Mouse (Mus musculus) brain, embryonic 14.5 days (tissue): ENCODE data around the gene Cnrip1.

Experiments used
- CTCF ChIP-seq: fragments of 200-500 bp; IDR thresholded peaks from 2 replicates; pipeline ENCODE4 v1.5.1; 2012; ENCODE audit warnings: inconsistent platforms, mild to moderate bottlenecking, moderate library complexity, borderline replicate concordance; ENCODE audit not compliant: insufficient read depth, insufficient read length; ENCODE audit errors: extremely low read depth
- POLR2A ChIP-seq: fragments of 200-500 bp; IDR thresholded peaks from 2 replicates; pipeline ENCODE4 v1.6.1; 2012; ENCODE audit warnings: mild to moderate bottlenecking, inconsistent platforms, borderline replicate concordance; ENCODE audit not compliant: poor library complexity, insufficient read depth, insufficient read length, severe bottlenecking; ENCODE audit errors: extremely low read depth

- TF ChIP-seq CTCF (no peak), POLR2A (no peak)
Observed at GRCm38 (mm10) chr11:17086106-17086505, 34.7 kb downstream of the Cnrip1 start.
